Mouse (Mus musculus) midbrain, embryonic 16.5 days (tissue): ENCODE measurements around the gene Mat1a. TPM values are rescaled to one million over a fixed set of nuclear protein-coding genes. Genes with fewer than 3 reads are reported as not detected.

Experiments used
- ATAC-seq: fragments of 200-750 bp; cut with Nextera tagmentation; 2 replicates; pipeline ENCODE4 v1.8.0; 2017; ENCODE audit warnings: moderate TSS enrichment
- H3K27ac ChIP-seq: fragments of 300-500 bp; sonication (generic); 2 replicates; pipeline ENCODE4 v1.5.1; 2014; ENCODE audit warnings: mild to moderate bottlenecking, low read length, mixed read lengths
- H3K27me3 ChIP-seq: fragments of 300-500 bp; sonication (generic); 2 replicates; pipeline ENCODE4 v1.6.1; 2014; ENCODE audit warnings: low read depth, low read length, mixed read lengths; ENCODE audit not compliant: control insufficient read depth, insufficient read depth
- H3K36me3 ChIP-seq: fragments of 300-500 bp; sonication (generic); 2 replicates; pipeline ENCODE4 v1.6.1; 2014; ENCODE audit warnings: mild to moderate bottlenecking, low read length, moderate library complexity, mixed read lengths; ENCODE audit not compliant: control insufficient read depth, insufficient read depth
- H3K4me1 ChIP-seq: fragments of 300-500 bp; sonication (generic); 2 replicates; pipeline ENCODE4 v1.6.1; 2014; ENCODE audit warnings: mild to moderate bottlenecking, low read length, mixed read lengths; ENCODE audit not compliant: control insufficient read depth, insufficient read depth
- H3K4me2 ChIP-seq: fragments of 300-500 bp; sonication (generic); 2 replicates; pipeline ENCODE4 v1.6.1; 2014; ENCODE audit warnings: mild to moderate bottlenecking, low read length, mixed read lengths
- H3K4me3 ChIP-seq: fragments of 300-500 bp; sonication (generic); 2 replicates; pipeline ENCODE4 v1.5.1; 2014; ENCODE audit warnings: low read depth, mild to moderate bottlenecking, low read length, moderate library complexity, mixed read lengths
- H3K9ac ChIP-seq: fragments of 300-500 bp; sonication (generic); 2 replicates; pipeline ENCODE4 v1.6.1; 2014; ENCODE audit warnings: low read depth, low read length, mixed read lengths
- H3K9me3 ChIP-seq: fragments of 300-500 bp; sonication (generic); replicated peaks from 2 replicates; pipeline ENCODE4 v1.6.1; 2014; ENCODE audit warnings: mild to moderate bottlenecking, low read length, mixed read lengths; ENCODE audit not compliant: control insufficient read depth, poor library complexity, severe bottlenecking
- WGBS: fragments of 180-500 bp; shearing (Covaris S2); extraction: QIAGEN DNeasy Blood & Tissue Kit; methylation state at CpG from one replicate; pipeline ENCODE4 v1.1.7; 2014; 5-methylcytosine and 5-hydroxymethylcytosine counted together
- polyA plus RNA-seq: library from polyadenylated mRNA; unstranded; fragments of >200 nt; fragmentation: Nextera tagmentation; extraction: Ambion mirVana; gene quantifications from 2 replicates; pipeline ENCODE4 v1.2.1, GENCODE M21; 2015

The Mat1a gene
- polyA plus RNA-seq: not detected in 2 replicates

DNA sequence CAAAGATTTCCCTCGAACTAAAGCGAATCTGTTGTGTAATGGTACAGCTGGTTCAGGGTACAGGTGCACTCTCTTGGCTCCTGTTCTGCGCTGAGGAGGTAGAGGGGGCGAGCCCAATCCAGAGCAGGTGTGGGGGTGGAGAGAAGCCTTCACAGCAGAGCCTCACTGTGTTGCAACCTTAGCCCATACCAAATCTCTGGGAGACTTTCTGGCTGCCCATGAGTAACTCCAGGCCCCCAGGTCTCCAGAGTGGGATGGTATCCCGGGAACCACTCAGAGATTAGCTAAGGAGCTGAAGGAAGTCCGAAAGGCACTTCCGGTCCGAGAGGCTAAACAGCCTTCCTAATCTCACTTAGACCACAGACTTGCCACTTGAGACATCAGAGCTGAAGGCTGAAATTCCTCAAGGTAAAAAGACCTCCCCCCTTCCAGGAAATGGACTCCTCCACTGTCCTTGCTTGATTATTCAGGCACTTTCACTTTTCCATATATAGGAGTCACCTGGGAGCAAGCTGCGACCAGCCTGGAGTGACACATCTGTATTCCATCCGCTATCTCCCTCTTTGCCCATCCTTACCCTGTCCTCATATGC is at the start of gene Mat1a:
Gene Mat1a (plus strand): TSS at position 183 of the 592 bp plus-strand sequence.
- Histone ChIP-seq H3K9ac (no peak within 1 kb of the TSS), H3K4me3 (no peak within 1 kb of the TSS), H3K4me2 (no peak within 1 kb of the TSS), H3K9me3 (no peaks in the 10 kb centered on the region), H3K4me1 (no peaks in the 10 kb centered on the region), H3K27me3 (no peaks in the 10 kb centered on the region), H3K27ac (no peak within 1 kb of the TSS), H3K36me3 (no peaks in the 10 kb centered on the region)
- 75% methylated on average over 10 of the region's 10 CpGs for WGBS
- no peak for ATAC-seq

DNA sequence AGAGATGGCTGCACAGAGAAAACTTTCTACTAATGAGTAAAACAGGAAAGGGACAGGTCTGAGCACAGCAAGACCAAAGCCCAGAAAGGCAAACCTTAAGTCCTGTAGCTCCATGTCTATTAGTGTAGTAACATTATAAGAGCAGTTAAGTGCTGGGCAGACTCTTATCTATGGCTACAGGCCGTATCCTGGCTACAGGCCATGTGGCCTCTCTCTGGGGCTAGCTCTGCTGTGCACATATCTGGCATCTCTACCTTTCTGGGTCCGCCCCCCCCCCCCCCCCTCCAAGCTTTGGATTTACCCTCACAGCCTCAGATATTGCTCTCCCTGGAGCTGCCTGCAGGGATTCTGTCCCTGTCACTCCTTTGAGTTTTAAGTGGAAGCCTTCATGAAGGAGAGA is 39.7 kb upstream of the Mat1a start:
- H3K27me3 ChIP-seq: no peaks in the 10 kb centered on the region
- no peaks in the 10 kb centered on the region for H3K36me3 ChIP-seq
- H3K4me1 ChIP-seq: no peaks in the 10 kb centered on the region
- no peak overlapping the region for H3K27ac ChIP-seq
- H3K9me3 ChIP-seq: no peaks in the 10 kb centered on the region
- H3K9ac ChIP-seq: no peak overlapping the region
- no peak for ATAC-seq
- WGBS: 89% methylated on average over 1 of the region's 2 CpGs
- H3K4me2 ChIP-seq: no peak overlapping the region
- H3K4me3 ChIP-seq: no peak overlapping the region

DNA sequence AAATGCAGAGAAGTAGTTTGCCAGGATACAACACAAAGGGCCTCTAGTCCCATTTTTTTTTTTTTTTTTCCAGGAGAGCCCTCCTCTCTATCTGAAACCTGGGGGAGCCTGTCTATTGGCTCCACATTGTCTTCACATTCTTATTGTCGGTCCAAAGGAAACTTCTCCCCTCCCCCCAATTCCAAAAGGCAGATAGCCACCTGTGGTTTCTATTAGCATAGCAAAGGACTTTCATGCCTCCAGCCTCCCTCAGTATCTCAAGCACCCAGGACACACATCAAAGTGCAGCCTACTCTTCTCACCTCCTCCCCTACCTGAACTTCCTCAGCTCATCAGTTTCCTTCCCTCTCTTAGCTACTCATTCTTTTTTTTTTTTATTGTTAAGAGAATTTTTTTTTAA is 38.4 kb upstream of the Mat1a start:
- ATAC-seq: no peak
- H3K36me3 ChIP-seq: no peaks in the 10 kb centered on the region
- H3K4me2 ChIP-seq: no peak overlapping the region
- H3K9ac ChIP-seq: no peak overlapping the region
- no peak overlapping the region for H3K4me3 ChIP-seq
- 0% methylated on average over 1 of the region's 1 CpGs for WGBS
- H3K4me1 ChIP-seq: no peaks in the 10 kb centered on the region
- H3K9me3 ChIP-seq: no peaks in the 10 kb centered on the region
- no peak overlapping the region for H3K27ac ChIP-seq
- H3K27me3 ChIP-seq: no peaks in the 10 kb centered on the region

DNA sequence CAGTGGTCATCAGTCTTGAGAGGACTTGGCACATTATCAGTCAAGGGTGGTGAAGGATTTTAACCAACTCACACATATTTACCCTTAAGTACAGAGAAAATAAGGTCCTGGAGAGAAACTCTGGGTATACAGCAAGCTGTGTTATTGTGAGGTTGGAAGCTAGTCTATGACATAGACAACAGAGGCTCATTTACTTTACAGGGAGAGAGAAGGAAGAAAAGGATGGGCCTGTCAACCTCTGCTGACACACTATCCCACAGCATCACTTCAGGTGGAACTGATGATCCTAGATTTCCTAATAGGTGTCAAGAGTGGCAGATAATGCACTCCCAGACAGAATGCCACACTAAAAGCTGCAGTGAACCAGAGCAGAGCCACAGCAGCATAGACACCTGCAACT is 35.7 kb upstream of the Mat1a start, which contains the start of gene Dydc2:
Gene Dydc2 (minus strand): TSS at position 101 of the 400 bp plus-strand sequence.
- Histone ChIP-seq H3K9me3 (no peaks in the 10 kb centered on the region), H3K4me3 (no peak within 1 kb of the TSS), H3K27me3 (no peaks in the 10 kb centered on the region)

DNA sequence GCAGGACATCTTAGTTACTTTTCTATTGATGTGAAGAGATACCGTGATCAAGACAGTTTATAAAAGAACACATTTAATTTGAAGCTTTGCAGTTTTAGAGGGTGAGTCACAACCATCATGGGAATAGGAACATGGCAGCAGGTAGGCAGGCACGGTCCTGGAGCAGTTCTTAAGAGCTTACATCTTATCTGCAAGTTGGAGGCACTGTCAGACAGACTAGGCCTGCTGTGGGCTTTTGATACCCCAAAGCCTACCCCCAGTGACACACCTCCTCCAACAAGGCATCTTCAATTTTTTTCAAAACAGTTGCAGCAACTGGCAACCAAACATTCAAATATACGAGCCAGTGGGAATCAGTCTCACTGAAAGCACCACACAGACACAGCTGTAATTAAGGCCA is 34.5 kb upstream of the Mat1a start:
- Histone ChIP-seq H3K4me1 (no peaks in the 10 kb centered on the region), H3K4me2 (no peak overlapping the region), H3K9me3 (no peaks in the 10 kb centered on the region), H3K9ac (no peak overlapping the region), H3K4me3 (no peak overlapping the region), H3K27me3 (no peaks in the 10 kb centered on the region), H3K36me3 (no peaks in the 10 kb centered on the region), H3K27ac (no peak overlapping the region)
- WGBS: 69% methylated on average over 3 of the region's 3 CpGs
- ATAC-seq: no peak

More for the DNA sequence above, 35.7 kb upstream of the Mat1a start, which contains the start of gene Dydc2:
- no peaks in the 10 kb centered on the region for H3K36me3 ChIP-seq
- no peaks in the 10 kb centered on the region for H3K4me1 ChIP-seq
- ATAC-seq: no peak
- H3K27ac ChIP-seq: no peak within 1 kb of the TSS
- H3K9ac ChIP-seq: no peak within 1 kb of the TSS
- no peak within 1 kb of the TSS for H3K4me2 ChIP-seq

DNA sequence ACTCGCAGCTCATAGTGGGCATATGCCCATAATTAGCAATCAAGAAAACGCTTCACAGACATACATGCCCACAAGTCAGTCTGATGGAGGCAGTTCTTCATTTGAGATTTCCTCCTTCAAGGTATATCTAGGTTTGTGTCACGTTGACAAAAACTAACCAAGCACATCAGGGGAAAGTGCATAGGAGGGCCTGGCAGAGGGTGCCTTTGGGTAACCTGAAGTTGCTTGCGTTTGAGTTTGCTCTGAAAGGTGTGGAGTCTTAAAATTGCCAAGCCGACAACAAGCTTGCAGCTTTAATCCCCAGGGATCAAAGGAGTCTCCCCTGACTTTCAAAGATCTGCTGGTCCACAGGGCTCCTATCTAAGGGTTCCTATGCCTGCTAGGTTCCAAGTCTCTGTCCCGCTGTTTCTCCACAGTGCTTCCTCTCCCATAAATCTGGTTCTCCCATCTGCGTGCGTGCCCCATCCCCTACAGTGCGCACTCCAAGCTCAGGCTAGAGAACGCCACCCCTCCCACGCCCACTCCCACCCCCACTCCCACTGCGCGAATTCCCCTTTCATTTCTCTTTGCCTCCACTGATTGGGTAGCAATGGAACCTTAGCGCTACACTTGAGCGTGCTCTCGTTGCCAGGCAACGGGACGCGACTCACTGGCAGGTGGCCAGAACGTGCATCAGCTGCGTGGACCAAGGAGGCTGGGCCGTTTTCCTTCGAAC is 32.4 kb upstream of the Mat1a start, which contains the start of gene Dydc1:
Gene Dydc1 (plus strand): TSS at position 683 of the 715 bp plus-strand sequence.
- Histone ChIP-seq H3K4me1 (no peaks in the 10 kb centered on the region), H3K9ac (peak within 1 kb of the TSS; percentile 17; the same call in 1 of the 2 replicates), H3K9me3 (no peaks in the 10 kb centered on the region), H3K4me3 (peak within 1 kb of the TSS; percentile 43), H3K4me2 (peak within 1 kb of the TSS; percentile 55), H3K36me3 (no peaks in the 10 kb centered on the region), H3K27me3 (no peaks in the 10 kb centered on the region), H3K27ac (no peak within 1 kb of the TSS)
- ATAC-seq: peak; percentile 95
- WGBS: 10% methylated on average over 23 of the region's 23 CpGs

DNA sequence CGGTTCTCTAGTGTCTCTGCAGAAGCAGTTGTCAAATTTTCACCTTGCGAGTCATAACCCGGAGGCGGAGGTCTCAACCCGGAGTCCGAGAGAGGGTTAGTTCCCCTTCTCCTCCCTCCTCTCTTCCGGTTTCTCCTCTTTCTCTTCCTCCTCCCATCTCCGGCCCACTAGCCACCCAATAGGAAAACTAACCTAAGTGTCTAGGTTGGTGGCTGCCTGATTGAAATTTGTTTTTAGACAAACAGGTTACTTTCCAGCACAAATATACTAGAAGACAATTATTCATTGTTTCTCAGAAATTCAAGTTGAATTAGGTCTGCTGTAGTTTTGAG is 31.9 kb upstream of the Mat1a start:
- Histone ChIP-seq H3K27me3 (no peaks in the 10 kb centered on the region), H3K9ac (peak overlapping the region; percentile 17; the same call in 1 of the 2 replicates), H3K27ac (no peak overlapping the region), H3K4me2 (peak overlapping the region; percentile 55), H3K9me3 (no peaks in the 10 kb centered on the region), H3K4me1 (no peaks in the 10 kb centered on the region), H3K36me3 (no peaks in the 10 kb centered on the region), H3K4me3 (peak overlapping the region; percentile 43)
- ATAC-seq: no peak
- WGBS: 1% methylated on average over 8 of the region's 8 CpGs

DNA sequence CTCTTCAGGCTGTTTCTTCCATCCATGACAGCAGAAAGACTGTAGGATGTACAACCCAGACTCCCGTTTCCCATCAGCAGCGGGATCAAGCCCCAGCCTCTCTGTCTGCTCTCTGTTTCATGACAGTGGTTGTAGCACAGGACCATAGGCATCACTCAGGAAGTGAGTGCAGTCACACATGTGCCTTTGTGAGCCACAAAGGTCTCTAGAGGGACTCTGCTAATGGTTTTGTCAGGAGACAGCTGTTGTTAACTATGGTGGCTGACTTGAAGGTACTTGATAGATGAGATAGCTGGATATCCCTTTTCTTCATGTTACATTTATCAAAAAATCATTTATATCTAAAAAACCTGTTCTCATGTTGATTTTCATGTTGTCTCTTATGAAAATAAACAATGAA is 22.4 kb upstream of the Mat1a start:
- H3K36me3 ChIP-seq: no peaks in the 10 kb centered on the region
- no peak overlapping the region for H3K27ac ChIP-seq
- 91% methylated on average over 2 of the region's 2 CpGs for WGBS
- no peaks in the 10 kb centered on the region for H3K4me1 ChIP-seq
- no peaks in the 10 kb centered on the region for H3K9me3 ChIP-seq
- H3K9ac ChIP-seq: no peak overlapping the region
- no peak for ATAC-seq
- H3K4me2 ChIP-seq: no peak overlapping the region
- H3K4me3 ChIP-seq: no peak overlapping the region
- no peaks in the 10 kb centered on the region for H3K27me3 ChIP-seq

DNA sequence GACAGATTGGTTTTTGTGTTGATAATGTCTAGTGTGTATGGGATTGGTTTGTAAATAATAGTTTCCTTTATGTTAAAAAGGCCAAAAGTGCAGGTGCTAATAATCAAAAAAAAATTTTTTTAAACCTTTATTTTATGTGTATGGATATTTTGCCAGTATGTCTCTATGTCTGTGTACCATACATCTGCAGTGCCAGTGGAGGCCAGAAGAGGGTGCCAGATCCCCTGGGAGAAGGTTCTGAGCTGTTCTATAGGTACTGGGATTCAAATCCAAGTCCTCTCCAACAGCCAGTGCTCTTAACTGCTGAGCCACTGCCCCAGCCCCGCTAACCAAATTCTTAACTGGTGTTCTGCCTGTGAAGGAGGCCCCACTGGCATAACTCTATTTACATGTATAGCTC is 17.3 kb upstream of the Mat1a start:
- H3K4me1 ChIP-seq: no peaks in the 10 kb centered on the region
- ATAC-seq: no peak
- H3K4me3 ChIP-seq: no peak overlapping the region
- no peaks in the 10 kb centered on the region for H3K36me3 ChIP-seq
- no peak overlapping the region for H3K4me2 ChIP-seq
- no peak overlapping the region for H3K27ac ChIP-seq
- H3K27me3 ChIP-seq: no peaks in the 10 kb centered on the region
- WGBS: 89% methylated on average over 1 of the region's 1 CpGs
- no peak overlapping the region for H3K9ac ChIP-seq
- H3K9me3 ChIP-seq: no peaks in the 10 kb centered on the region
